Mouse (Mus musculus) liver, postnatal 0 days (tissue): ENCODE measurements around the gene Ppp1r14b.

Experiments
- CTCF ChIP-seq: sonication (generic); IDR thresholded peaks from 2 replicates; pipeline ENCODE4 v1.5.1; 2016; ENCODE audit warnings: antibody characterized with exemption, low read depth
- EP300 ChIP-seq: IDR thresholded peaks from 2 replicates; pipeline ENCODE4 v1.6.1; 2016; ENCODE audit warnings: antibody characterized with exemption, low read depth, mild to moderate bottlenecking

- no peak for TF ChIP-seq CTCF
- TF ChIP-seq EP300: no peak
These were observed 5.8 kb downstream of the Ppp1r14b start, which contains the start of gene Fkbp2 for GRCm38 (mm10) chr19:6980381-6981093.
